Mouse (Mus musculus) intestine, embryonic 14.5 days (tissue): ENCODE measurements around the gene Gpr3. TPM values are rescaled to one million over a fixed set of nuclear protein-coding genes. Genes with fewer than 3 reads are reported as not detected.

ENCODE experiments used
- ATAC-seq: fragments of 200-750 bp; cut with Nextera tagmentation; replicated peaks from 2 replicates; pipeline ENCODE4 v1.8.0; 2017; ENCODE audit warnings: low read depth, moderate number of reproducible peaks, moderate TSS enrichment, moderate library complexity; ENCODE audit not compliant: low FRiP score, low TSS enrichment
- DNase-seq: peaks from one replicate; pipeline ENCODE4 v3.0.0-alpha.2; 2018; ENCODE audit warnings: low spot score
- H3K27ac ChIP-seq: fragments of 300-500 bp; sonication (generic); 2 replicates; pipeline ENCODE4 v1.5.1; 2014; ENCODE audit warnings: low read depth, mild to moderate bottlenecking, control low read depth
- H3K27me3 ChIP-seq: fragments of 300-500 bp; sonication (generic); replicated peaks from 2 replicates; pipeline ENCODE4 v1.6.1; 2014; ENCODE audit warnings: low read length, control low read depth; ENCODE audit not compliant: control insufficient read depth, insufficient read depth
- H3K36me3 ChIP-seq: fragments of 300-500 bp; sonication (generic); 2 replicates; pipeline ENCODE4 v1.6.1; 2014; ENCODE audit warnings: low read length, control low read depth; ENCODE audit not compliant: control insufficient read depth, insufficient read depth
- H3K4me1 ChIP-seq: fragments of 300-500 bp; sonication (generic); replicated peaks from 2 replicates; pipeline ENCODE4 v1.6.1; 2014; ENCODE audit warnings: low read length, control low read depth, mixed read lengths; ENCODE audit not compliant: control insufficient read depth, insufficient read depth
- H3K4me2 ChIP-seq: fragments of 300-500 bp; sonication (generic); 2 replicates; pipeline ENCODE4 v1.6.1; 2014; ENCODE audit warnings: low read length
- H3K4me3 ChIP-seq: fragments of 300-500 bp; sonication (generic); 2 replicates; pipeline ENCODE4 v1.5.1; 2014; ENCODE audit warnings: low read depth, low read length, control low read depth, mixed read lengths
- H3K9ac ChIP-seq: fragments of 300-500 bp; sonication (generic); 2 replicates; pipeline ENCODE4 v1.6.1; 2014; ENCODE audit warnings: mild to moderate bottlenecking, low read length
- H3K9me3 ChIP-seq: fragments of 300-500 bp; sonication (generic); 2 replicates; pipeline ENCODE4 v1.6.1; 2016; ENCODE audit warnings: low read length, control low read depth; ENCODE audit not compliant: control insufficient read depth
- WGBS: fragments of 180-500 bp; shearing (Covaris S2); extraction: QIAGEN DNeasy Blood & Tissue Kit; methylation state at CpG from one replicate; pipeline ENCODE4 v1.1.7; 2014; 5-methylcytosine and 5-hydroxymethylcytosine counted together
- polyA plus RNA-seq: library from polyadenylated mRNA; unstranded; fragments of >200 nt; fragmentation: Nextera tagmentation; extraction: Ambion mirVana; gene quantifications from 2 replicates; pipeline ENCODE4 v1.2.1, GENCODE M21; 2014

The Gpr3 gene
- not detected in 2 replicates for polyA plus RNA-seq

GRCm38 (mm10) chr4:133211751-133212561, at the start of gene Gpr3, which contains the start of gene Cd164l2:
Gpr3 (minus strand) TSS chr4:133212536.
Cd164l2 (plus strand) TSS chr4:133212131.
- ATAC-seq = peak; percentile 56
- peak within 1 kb of the TSS; percentile 90 for H3K4me2 ChIP-seq
- WGBS = 2% methylated on average over 52 of the region's 52 CpGs
- no peaks in the 10 kb centered on the region for H3K9me3 ChIP-seq
- peaks cover 11% of the 10 kb centered on the region for H3K4me1 ChIP-seq
- peak; percentile 71 for DNase-seq
- peak within 1 kb of the TSS; percentile 33 for H3K9ac ChIP-seq
- H3K4me3 ChIP-seq = peak within 1 kb of the TSS; percentile 52
- no peaks in the 10 kb centered on the region for H3K36me3 ChIP-seq
- H3K27me3 ChIP-seq = peaks cover 24% of the 10 kb centered on the region
- no peak within 1 kb of the TSS for H3K27ac ChIP-seq

DNA sequence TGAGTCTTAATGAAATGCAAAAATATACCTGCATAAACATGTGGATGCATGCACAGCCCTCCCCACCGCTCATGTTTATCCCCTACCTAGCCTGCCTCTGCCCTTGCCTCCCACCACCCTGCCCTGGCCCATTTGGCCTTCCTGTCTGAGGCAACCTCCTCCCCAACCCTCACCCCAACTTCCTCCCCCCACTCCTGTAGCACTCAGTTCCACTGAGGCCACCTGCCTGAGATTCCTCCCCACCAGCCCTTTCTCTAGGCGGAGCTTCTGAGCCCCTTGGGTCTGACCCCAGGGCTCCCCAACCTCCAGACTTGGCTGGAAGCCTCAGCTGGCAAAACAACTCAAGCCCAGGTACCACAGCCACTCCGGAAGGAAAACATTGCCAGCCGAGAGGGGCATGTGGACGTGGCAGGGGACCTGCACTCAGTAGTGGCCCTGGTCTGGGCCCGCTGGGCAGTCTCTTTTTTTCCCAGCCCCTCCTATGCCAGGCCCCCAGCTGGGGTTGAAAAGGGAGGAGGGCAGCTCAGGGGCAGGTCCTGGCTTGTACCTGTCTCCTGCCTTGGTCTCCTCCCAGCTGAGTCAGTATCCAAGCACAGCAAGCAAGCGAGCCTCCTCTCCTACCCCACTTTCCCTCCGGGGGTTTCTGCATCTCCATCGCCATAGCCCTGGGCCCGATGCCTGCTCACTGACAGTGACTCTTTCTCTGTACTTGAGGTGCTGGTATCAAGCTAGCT, 49.5 kb upstream of the Gpr3 start:
- WGBS = 52% methylated on average over 10 of the region's 10 CpGs
- ATAC-seq (no peak), DNase-seq (no peak)
- Histone ChIP-seq H3K9ac (no peak overlapping the region), H3K4me3 (no peak overlapping the region), H3K27ac (no peak overlapping the region), H3K36me3 (peaks cover 26% of the 10 kb centered on the region), H3K4me1 (no peaks in the 10 kb centered on the region), H3K4me2 (no peak overlapping the region), H3K9me3 (0 out of 2 replicates have a peak, but pooled peaks cover 3% of the 10 kb centered on the region), H3K27me3 (peaks cover 7% of the 10 kb centered on the region)

- 0 out of 2 replicates have a peak, but pooled peaks have one; percentile 40 for ATAC-seq
- Histone ChIP-seq H3K27ac (no peak overlapping the region), H3K9ac (no peak overlapping the region), H3K4me3 (no peak overlapping the region), H3K4me2 (no peak overlapping the region), H3K27me3 (peaks cover 26% of the 10 kb centered on the region), H3K36me3 (no peaks in the 10 kb centered on the region), H3K4me1 (no peaks in the 10 kb centered on the region), H3K9me3 (no peaks in the 10 kb centered on the region)
- 68% methylated on average over 12 of the region's 12 CpGs for WGBS
- DNase-seq = no peak
Measured at GRCm38 (mm10) chr4:133257798-133258408, 45.6 kb upstream of the Gpr3 start.

- no peaks in the 10 kb centered on the region for H3K9me3 ChIP-seq
- no peak overlapping the region for H3K27ac ChIP-seq
- no peak for DNase-seq
- 30% methylated on average over 11 of the region's 12 CpGs for WGBS
- no peak overlapping the region for H3K4me3 ChIP-seq
- no peaks in the 10 kb centered on the region for H3K4me1 ChIP-seq
- ATAC-seq = no peak
- H3K9ac ChIP-seq = no peak overlapping the region
- peak overlapping the region; percentile 25 for H3K4me2 ChIP-seq
- no peaks in the 10 kb centered on the region for H3K36me3 ChIP-seq
- peaks cover 32% of the 10 kb centered on the region for H3K27me3 ChIP-seq
Measured at GRCm38 (mm10) chr4:133257230-133257629, 44.9 kb upstream of the Gpr3 start.

GRCm38 (mm10) chr4:133256820-133257219, 44.5 kb upstream of the Gpr3 start:
- Histone ChIP-seq H3K27me3 (peaks cover 36% of the 10 kb centered on the region), H3K4me3 (no peak overlapping the region), H3K27ac (no peak overlapping the region), H3K36me3 (no peaks in the 10 kb centered on the region), H3K4me1 (no peaks in the 10 kb centered on the region), H3K4me2 (peak overlapping the region; percentile 25), H3K9me3 (no peaks in the 10 kb centered on the region), H3K9ac (no peak overlapping the region)
- ATAC-seq = no peak
- peak; percentile 73 for DNase-seq
- 14% methylated on average over 24 of the region's 24 CpGs for WGBS

GRCm38 (mm10) chr4:133255392-133255791, 43.1 kb upstream of the Gpr3 start:
- no peak for ATAC-seq
- no peaks in the 10 kb centered on the region for H3K36me3 ChIP-seq
- no peaks in the 10 kb centered on the region for H3K9me3 ChIP-seq
- no peak for DNase-seq
- peaks cover 6% of the 10 kb centered on the region for H3K4me1 ChIP-seq
- no peak overlapping the region for H3K27ac ChIP-seq
- no peak overlapping the region for H3K4me2 ChIP-seq
- peaks cover 50% of the 10 kb centered on the region for H3K27me3 ChIP-seq
- no peak overlapping the region for H3K9ac ChIP-seq
- H3K4me3 ChIP-seq = no peak overlapping the region
- 59% methylated on average over 6 of the region's 6 CpGs for WGBS

DNA sequence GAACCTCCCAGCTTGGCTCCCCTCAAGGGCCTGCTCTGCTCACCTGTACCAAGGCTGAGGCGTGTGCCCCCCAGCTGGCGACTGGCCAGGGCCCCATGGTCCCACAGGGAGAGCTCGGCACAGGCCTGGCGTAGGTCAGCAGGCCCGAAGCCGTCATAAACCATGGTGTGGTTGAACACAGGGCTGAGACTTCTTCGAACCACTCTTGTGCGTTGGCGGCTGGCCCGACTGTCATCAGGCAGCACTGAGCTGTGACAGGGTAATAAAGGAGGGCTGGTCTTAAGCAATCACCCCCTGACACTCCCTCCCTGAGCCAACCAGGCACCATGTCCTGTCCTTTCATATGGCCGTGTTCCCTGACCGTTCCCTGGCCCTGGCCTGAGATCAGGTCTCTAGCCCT, 41.1 kb upstream of the Gpr3 start:
- Histone ChIP-seq H3K4me2 (no peak overlapping the region), H3K4me3 (no peak overlapping the region), H3K36me3 (no peaks in the 10 kb centered on the region), H3K27ac (no peak overlapping the region), H3K4me1 (peaks cover 6% of the 10 kb centered on the region), H3K9me3 (no peaks in the 10 kb centered on the region), H3K27me3 (peaks cover 66% of the 10 kb centered on the region), H3K9ac (no peak overlapping the region)
- no peak for ATAC-seq
- WGBS = 57% methylated on average over 12 of the region's 12 CpGs
- no peak for DNase-seq

DNA sequence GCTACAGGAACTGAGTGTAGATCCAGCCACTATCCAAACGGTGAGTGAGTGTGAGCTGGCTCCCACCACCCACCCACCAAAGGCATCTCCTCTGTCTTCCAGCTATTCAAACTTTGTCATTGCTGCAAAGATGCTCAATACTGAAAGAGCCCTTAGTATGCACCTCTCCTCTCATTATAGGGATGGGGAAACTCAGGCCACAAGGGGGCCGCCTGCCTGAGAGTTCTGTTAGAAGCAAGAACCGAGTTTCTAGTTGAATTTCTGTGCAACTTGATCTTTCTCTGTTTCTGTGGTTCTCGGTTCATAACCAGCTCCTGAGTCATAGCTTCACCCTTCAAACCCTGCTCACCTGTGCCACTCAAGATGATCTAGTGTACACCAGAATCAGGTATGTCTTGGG, 39.8 kb upstream of the Gpr3 start:
- H3K4me2 ChIP-seq = no peak overlapping the region

More for the DNA sequence above, 39.8 kb upstream of the Gpr3 start:
- H3K36me3 ChIP-seq = no peaks in the 10 kb centered on the region
- no peak overlapping the region for H3K9ac ChIP-seq
- H3K4me3 ChIP-seq = no peak overlapping the region
- H3K4me1 ChIP-seq = peaks cover 6% of the 10 kb centered on the region
- no peaks in the 10 kb centered on the region for H3K9me3 ChIP-seq
- 48% methylated on average over 4 of the region's 4 CpGs for WGBS
- no peak overlapping the region for H3K27ac ChIP-seq
- DNase-seq (no peak), ATAC-seq (no peak)
- H3K27me3 ChIP-seq = peaks cover 71% of the 10 kb centered on the region
